Mouse (Mus musculus): ENCODE data around the gene Trim30b.
"Not testable (repeated sequence)": the region's sequence is repeated elsewhere in the genome, so short reads cannot be mapped to it uniquely, and the experiment has no call there.

The Trim30b gene

DNA sequence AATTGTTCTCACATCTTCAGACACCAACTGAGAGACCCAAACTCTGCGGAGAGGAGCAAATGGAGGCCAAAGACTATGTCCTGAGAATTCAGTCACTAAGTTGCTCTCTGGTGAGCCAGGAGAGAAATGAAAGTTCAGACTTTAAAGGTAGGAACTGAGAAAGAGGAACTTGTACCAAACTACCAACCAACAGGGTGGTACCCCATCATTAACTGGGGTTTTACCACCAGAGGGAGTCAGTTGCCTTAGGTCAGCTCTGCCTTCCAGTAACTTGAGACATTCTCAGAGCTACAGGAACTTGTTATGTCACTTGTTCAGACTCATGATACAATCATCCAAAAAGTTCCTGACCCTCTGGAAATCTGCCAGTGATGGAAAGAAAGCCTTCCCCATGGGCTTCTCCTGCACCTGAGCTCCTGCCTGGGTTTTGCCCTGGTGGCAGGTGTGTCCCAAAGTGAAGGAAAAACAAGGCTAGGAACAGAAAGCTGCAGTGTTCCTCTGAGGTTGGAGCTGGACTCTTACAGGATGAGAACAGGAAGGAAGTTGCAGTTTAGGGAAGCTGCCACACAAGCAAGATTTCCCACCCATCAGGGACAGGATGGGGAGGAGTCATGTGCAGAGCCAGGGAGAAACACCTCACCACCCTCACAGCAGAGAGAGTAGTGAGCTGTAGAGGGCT is at the start of gene Trim30b:
TSS of gene Trim30b (minus strand) at position 149 of the 679 bp plus-strand sequence.
- in situ Hi-C loops (cut with MboI; ENCODE audit: low sequenced_read_pairs), result no loop called here

GRCm38 (mm10) chr7:104404460-104404950 is 34.8 kb upstream of the Trim30b start:
- in situ Hi-C loops (cut with MboI; ENCODE audit: low sequenced_read_pairs), result no loop called here

- in situ Hi-C loops (cut with MboI; ENCODE audit: low sequenced_read_pairs), result no loop called here
These were observed 31.5 kb upstream of the Trim30b start for GRCm38 (mm10) chr7:104401140-104401539.

DNA sequence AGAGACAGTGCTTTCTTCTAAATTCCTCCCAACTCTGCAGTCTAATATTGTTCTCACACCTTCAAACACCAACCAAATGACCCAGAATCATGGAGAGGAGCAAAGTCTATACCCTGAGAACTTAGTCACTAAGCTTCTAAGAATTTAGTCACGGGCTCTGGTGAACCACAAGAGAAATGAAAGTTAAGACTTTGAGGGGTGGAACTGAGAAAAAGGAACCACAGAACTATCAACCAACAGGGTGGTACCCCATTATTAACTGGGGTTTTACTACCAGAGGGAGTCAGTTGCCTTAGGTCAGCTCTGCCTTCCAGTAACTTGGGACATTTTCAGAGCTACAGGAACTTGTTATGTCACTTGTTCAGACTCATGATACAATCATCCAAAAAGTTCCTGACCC is 31.0 kb upstream of the Trim30b start, which contains the start of gene Trim30c:
TSS of gene Trim30c (minus strand) at position 140 of the 400 bp plus-strand sequence.
- in situ Hi-C loops (cut with MboI; ENCODE audit: low sequenced_read_pairs), result no loop called here

GRCm38 (mm10) chr7:104398492-104398891 is 28.8 kb upstream of the Trim30b start:
- in situ Hi-C loops (cut with MboI; ENCODE audit: low sequenced_read_pairs), result no loop called here

DNA sequence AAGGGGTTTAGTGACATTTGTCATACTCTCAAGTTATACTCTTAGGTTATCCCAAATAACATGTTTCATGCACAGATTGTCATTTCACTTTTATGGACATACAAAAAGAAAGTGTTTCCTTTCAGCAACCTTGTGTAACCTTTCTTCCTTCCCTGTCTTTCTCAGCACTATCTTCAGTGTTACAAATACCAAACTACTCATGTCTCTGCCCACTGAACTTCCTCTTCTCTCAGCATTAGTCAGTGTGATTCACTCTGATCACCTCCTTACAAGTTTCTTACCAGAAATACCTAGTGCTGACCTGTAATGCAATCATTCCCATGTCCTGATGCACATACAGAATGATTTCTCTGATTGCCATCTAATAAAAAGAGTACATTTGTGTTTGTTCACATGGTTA is 3.3 kb downstream of the Trim30b start:
- in situ Hi-C loops (cut with MboI; ENCODE audit: low sequenced_read_pairs), result no loop called here

DNA sequence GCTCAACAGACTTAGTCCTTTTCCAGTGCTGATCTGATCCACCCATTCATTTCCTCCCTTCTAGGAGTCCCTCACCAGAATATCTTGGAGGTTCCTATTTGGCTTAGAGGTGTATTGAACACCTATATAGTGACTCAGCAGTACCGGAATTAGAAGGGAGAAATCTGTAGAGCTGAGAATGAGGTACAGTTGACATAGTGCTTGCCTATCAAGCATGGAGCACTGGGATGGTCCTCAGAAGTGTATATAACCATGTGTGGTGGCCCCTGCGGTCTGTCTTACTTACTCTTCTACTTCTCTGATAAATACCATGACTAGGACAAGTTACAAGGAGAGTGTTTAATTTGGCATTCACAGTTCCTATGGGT is 16.1 kb downstream of the Trim30b start:
- in situ Hi-C loops (cut with MboI; ENCODE audit: low sequenced_read_pairs), result no loop called here

DNA sequence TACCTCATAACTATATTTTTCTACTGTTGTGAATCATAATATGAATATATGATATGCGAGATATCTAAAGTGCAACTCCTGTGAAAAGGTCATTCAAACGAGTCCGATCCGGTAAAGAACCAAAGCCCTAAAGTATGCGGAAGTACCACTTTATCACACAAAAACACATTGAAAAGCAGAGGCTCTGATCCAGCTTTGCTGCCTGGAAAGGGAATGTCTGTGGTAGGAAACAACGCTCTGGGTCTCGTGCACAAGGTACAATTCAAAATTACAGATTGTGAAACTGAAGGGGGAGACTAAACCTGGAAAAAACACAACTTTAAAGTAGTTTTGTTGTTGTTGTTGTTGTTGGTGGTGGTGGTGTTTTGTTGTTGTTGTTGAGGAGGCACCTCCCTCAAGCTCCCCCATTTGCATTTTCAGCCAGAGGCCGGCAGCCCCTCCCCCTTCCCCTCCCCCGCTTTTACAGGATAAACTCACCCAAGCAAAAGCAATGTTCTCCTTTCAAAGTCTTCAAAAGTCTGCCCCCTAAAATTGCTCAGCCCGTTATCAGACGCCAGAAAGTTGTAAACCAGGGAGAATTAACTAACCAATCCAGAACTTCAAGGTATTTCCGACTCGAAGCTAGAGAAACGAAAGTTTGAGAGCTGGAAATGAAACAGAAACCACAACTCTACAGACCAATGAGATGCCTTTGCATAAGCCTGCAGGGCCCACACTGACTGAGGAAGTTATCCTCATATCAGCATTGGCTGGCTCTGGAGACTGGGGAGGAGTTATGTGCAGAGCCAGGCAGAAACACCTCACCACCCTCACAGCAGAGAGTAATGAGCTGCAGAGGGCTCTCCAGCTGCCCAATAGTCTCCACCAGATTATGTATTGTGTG is 16.7 kb downstream of the Trim30b start, which contains the start of gene Trim12c:
TSS of gene Trim12c (minus strand) at position 646 of the 883 bp plus-strand sequence.
- in situ Hi-C loops (cut with MboI; ENCODE audit: low sequenced_read_pairs), result no loop called here

- in situ Hi-C loops (cut with MboI; ENCODE audit: low sequenced_read_pairs), result not testable (repeated sequence)
These were observed 21.6 kb downstream of the Trim30b start for GRCm38 (mm10) chr7:104348043-104348442.

DNA sequence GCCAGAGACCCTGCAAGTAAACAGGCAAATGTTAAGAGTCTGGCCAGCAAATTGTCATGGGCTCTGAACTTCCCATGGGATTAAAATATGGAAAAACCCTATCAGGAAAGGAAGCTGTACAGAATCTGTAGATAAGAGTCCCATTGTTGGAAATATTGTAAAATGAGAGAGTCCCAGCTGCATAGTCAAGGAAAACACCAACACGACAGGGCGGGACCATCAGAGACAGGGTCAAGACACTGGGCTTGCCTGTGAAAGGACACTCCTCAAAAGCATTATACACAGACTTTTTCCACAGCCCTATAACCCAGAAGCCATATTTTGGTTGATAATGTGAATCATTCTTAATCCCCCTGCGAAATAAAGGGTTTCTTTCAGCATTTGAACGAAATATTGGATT is 28.9 kb downstream of the Trim30b start:
- in situ Hi-C loops (cut with MboI; ENCODE audit: low sequenced_read_pairs), result not testable (repeated sequence)

DNA sequence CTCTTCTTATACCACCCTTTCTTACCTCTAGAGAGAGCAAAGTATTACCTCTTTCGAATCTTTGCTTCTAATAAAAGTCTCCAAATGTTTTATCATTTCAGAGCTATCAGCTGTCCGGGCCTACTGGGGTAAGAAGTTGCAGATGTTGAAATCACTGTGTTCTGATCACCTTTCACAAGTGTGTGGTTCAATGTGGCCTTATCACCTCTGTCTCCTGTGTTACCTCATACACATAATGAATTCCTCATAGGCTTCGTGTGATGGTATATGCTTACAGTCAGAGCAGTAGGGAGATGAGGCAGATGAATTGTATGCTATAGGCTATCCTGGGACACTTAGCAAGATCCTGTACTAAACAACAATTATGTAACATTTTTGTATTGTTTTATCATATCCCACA is 34.1 kb downstream of the Trim30b start:
- in situ Hi-C loops (cut with MboI; ENCODE audit: low sequenced_read_pairs), result not testable (repeated sequence)

GRCm38 (mm10) chr7:104329171-104329570 is 40.5 kb downstream of the Trim30b start, which contains the start of gene Trim34b:
Gene Trim34b (plus strand): TSS chr7:104329471.
- in situ Hi-C loops (cut with MboI; ENCODE audit: low sequenced_read_pairs), result not testable (repeated sequence)

DNA sequence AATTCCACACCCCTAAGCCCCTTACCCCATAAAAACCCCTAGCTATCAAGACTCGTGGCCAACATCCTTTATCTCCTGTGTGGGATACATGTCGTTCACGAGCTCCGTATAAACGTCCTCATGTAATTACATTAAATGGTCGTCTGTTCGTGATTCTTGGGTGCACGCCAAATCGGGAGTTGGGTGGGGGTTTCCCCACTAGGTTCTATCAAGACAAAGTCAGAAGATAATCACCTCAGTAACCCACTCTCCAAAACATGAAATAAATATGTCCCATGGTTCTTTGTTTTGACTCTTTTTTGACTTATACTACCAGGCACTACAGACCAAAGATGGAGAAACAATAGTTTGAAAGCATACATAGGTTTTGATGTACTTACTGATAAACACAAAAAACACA is 47.7 kb downstream of the Trim30b start:
- in situ Hi-C loops (cut with MboI; ENCODE audit: low sequenced_read_pairs), result no loop called here

- in situ Hi-C loops (cut with MboI; ENCODE audit: low sequenced_read_pairs), result not testable (repeated sequence)
These were observed 54.2 kb downstream of the Trim30b start, which contains the start of gene Trim12a for GRCm38 (mm10) chr7:104315369-104316080. Gene Trim12a (minus strand): TSS chr7:104315466.

GRCm38 (mm10) chr7:104314796-104315353 is 54.8 kb downstream of the Trim30b start:
- in situ Hi-C loops (cut with MboI; ENCODE audit: low sequenced_read_pairs), result no loop called here

Measured in CH12F3 (cell line).